Mouse (Mus musculus) liver, postnatal 0 days (tissue): Measurements from ENCODE around the gene Gm49322. TPM values are rescaled to one million over a fixed set of nuclear protein-coding genes. Genes with fewer than 3 reads are reported as not detected.

ENCODE experiments used
- ATAC-seq: fragments of 200-750 bp; cut with Nextera tagmentation; 2 replicates; pipeline ENCODE4 v1.8.0; 2017; ENCODE audit warnings: mild to moderate bottlenecking, moderate library complexity
- DNase-seq: peaks from one replicate; pipeline ENCODE4 v3.0.0-alpha.2; 2016
- H3K27ac ChIP-seq: fragments of 300-500 bp; sonication (generic); 2 replicates; pipeline ENCODE4 v1.5.1; 2014; ENCODE audit warnings: antibody characterized with exemption, moderate library complexity, mild to moderate bottlenecking, low read depth
- H3K27me3 ChIP-seq: fragments of 300-500 bp; sonication (generic); 2 replicates; pipeline ENCODE4 v1.6.1; 2014; ENCODE audit warnings: low read length, control low read depth, mixed read lengths; ENCODE audit not compliant: insufficient read depth
- H3K36me3 ChIP-seq: fragments of 300-500 bp; sonication (generic); replicated peaks from 2 replicates; pipeline ENCODE4 v1.6.1; 2014; ENCODE audit warnings: mild to moderate bottlenecking, control low read depth, low read length, moderate library complexity, mixed read lengths; ENCODE audit not compliant: insufficient read depth
- H3K4me1 ChIP-seq: fragments of 300-500 bp; sonication (generic); 2 replicates; pipeline ENCODE4 v1.6.1; 2014; ENCODE audit warnings: antibody characterized with exemption, mild to moderate bottlenecking, control low read depth; ENCODE audit not compliant: insufficient read depth
- H3K4me2 ChIP-seq: fragments of 300-500 bp; sonication (generic); 2 replicates; pipeline ENCODE4 v1.6.1; 2014; ENCODE audit warnings: low read depth, mild to moderate bottlenecking, low read length, moderate library complexity, mixed read lengths
- H3K4me3 ChIP-seq: fragments of 300-500 bp; sonication (generic); 2 replicates; pipeline ENCODE4 v1.5.1; 2014; ENCODE audit warnings: low read depth, low read length
- H3K9ac ChIP-seq: fragments of 300-500 bp; sonication (generic); replicated peaks from 2 replicates; pipeline ENCODE4 v1.6.1; 2014; ENCODE audit warnings: mild to moderate bottlenecking, moderate library complexity
- H3K9me3 ChIP-seq: fragments of 300-500 bp; sonication (generic); 2 replicates; pipeline ENCODE4 v1.6.1; 2016; ENCODE audit warnings: mild to moderate bottlenecking, control low read depth, low read length, mixed read lengths
- CTCF ChIP-seq: sonication (generic); IDR thresholded peaks from 2 replicates; pipeline ENCODE4 v1.5.1; 2016; ENCODE audit warnings: antibody characterized with exemption, low read depth
- EP300 ChIP-seq: IDR thresholded peaks from 2 replicates; pipeline ENCODE4 v1.6.1; 2016; ENCODE audit warnings: antibody characterized with exemption, low read depth, mild to moderate bottlenecking
- WGBS: fragments of 180-500 bp; shearing (Covaris S2); extraction: QIAGEN DNeasy Blood & Tissue Kit; methylation state at CpG from one replicate; pipeline ENCODE4 v1.1.7; 2014; ENCODE audit not compliant: insufficient replicate concordance; 5-methylcytosine and 5-hydroxymethylcytosine counted together
- polyA plus RNA-seq: library from polyadenylated mRNA; unstranded; fragments of >200 nt; fragmentation: Nextera tagmentation; extraction: Ambion mirVana; gene quantifications from 2 replicates; pipeline ENCODE4 v1.2.1, GENCODE M21; 2015

The Gm49322 gene
- polyA plus RNA-seq, 1 experiment from 2014 or later = 0.52 TPM

- Histone ChIP-seq H3K4me3 (peak overlapping the region; percentile 91), H3K9ac (peak overlapping the region; percentile 93), H3K36me3 (no peaks in the 10 kb centered on the region), H3K27ac (peak overlapping the region; percentile 80), H3K27me3 (no peaks in the 10 kb centered on the region), H3K9me3 (no peaks in the 10 kb centered on the region), H3K4me1 (peaks cover 31% of the 10 kb centered on the region), H3K4me2 (peak overlapping the region; percentile 97)
- no peak for DNase-seq
- no peak for TF ChIP-seq CTCF
- 6% methylated on average over 12 of the region's 12 CpGs for WGBS
- ATAC-seq = 0 out of 2 replicates have a peak, but pooled peaks have one; percentile 2
These were observed 49.7 kb downstream of the Gm49322 start for GRCm38 (mm10) chr10:80655406-80656129.

DNA sequence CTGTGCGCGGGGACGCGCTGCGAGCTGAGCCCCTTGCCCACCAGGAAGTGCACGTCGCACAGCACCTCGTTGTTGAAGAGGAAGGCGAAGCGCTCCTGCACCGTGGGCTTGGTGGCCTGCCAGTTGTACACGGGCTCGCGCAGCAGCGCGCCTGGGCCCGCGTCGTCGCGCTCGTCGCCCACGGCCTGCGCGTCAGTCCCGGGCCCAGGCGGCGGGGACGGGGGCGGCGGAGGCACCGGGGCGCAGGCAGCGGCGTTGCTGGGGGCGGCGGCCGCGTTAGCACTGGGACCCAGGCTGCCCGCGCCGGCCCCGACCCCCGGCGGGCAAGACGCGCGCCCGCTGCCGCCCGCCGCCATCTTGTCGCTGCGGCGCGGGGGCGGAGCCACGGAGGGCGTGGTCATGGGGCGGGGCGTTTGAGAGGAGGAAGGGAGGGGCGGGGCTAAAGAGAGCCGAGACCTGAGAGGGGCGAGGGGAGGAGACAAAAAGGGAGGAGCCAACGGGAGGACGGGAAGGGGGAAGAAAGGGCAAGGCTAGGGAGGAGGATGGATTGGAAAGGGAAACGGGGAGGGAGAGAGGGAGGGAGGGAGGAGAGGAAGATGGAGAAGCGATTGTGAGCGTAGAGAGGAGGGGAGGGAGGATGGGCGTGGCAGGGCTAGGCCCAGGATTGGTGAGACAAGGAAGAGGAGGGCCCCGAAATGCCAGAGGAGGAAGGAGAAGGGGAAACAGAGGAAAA lies 50.5 kb downstream of the Gm49322 start:
- DNase-seq = peak; percentile 99
- H3K27me3 ChIP-seq = no peaks in the 10 kb centered on the region
- peak; percentile 84 for ATAC-seq
- 1% methylated on average over 52 of the region's 72 CpGs for WGBS
- peak overlapping the region; percentile 93 for H3K9ac ChIP-seq
- TF ChIP-seq EP300 = no peak
- TF ChIP-seq CTCF = no peak
- peak overlapping the region; percentile 82 for H3K27ac ChIP-seq
- peak overlapping the region; percentile 97 for H3K4me2 ChIP-seq
- H3K4me1 ChIP-seq = peaks cover 31% of the 10 kb centered on the region
- H3K36me3 ChIP-seq = no peaks in the 10 kb centered on the region
- H3K4me3 ChIP-seq = peak overlapping the region; percentile 91
- no peaks in the 10 kb centered on the region for H3K9me3 ChIP-seq

DNA sequence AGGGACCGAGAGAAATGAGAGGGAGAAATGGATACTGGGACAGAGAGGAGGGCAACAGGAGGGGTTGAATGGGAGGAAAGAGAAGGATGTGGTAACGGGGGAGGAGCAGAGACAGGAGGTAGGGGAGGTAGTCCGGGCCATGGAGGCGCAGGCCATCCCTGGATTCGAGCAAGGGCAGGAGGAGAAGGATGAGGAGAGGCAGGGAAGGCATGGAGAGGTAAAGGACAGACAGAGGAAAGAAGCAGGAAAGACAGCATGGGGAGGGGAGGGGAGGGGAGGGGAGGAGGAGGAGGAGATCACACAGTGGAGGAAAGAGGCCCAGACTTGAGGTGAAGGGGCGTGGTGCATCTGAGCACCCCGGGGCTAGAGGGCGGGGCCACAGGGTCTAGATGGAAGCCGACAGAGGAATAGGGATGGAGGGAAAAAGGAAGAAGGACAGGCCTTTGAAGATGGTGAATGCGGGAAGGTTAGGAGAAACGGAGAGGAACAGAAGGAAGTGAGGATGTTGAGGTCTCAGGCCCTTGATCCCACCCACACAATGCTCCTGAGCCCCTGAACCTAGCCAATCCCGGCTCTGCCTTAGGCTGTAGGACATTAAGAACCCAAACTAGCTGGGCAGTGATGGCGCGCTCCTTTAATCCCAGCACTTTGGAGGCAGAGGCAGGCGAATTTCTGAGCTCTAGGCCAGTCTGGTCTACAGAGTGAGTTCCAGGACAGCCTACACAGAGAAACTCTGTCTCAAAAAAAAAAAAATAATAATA lies 51.2 kb downstream of the Gm49322 start, which contains the start of gene Btbd2:
Btbd2 (minus strand) TSS at position 209 of the 761 bp plus-strand sequence.
- WGBS = 34% methylated on average over 15 of the region's 15 CpGs
- H3K4me1 ChIP-seq = peaks cover 31% of the 10 kb centered on the region

GRCm38 (mm10) chr10:80658194-80658840 lies 52.5 kb downstream of the Gm49322 start:
- WGBS = 72% methylated on average over 14 of the region's 14 CpGs
- ATAC-seq = no peak
- H3K4me1 ChIP-seq = peaks cover 36% of the 10 kb centered on the region

More for the DNA sequence above, 51.2 kb downstream of the Gm49322 start, which contains the start of gene Btbd2:
- peak; percentile 63 for DNase-seq
- Histone ChIP-seq H3K4me2 (peak within 1 kb of the TSS; percentile 97), H3K36me3 (no peaks in the 10 kb centered on the region), H3K27me3 (no peaks in the 10 kb centered on the region), H3K4me3 (peak within 1 kb of the TSS; percentile 91), H3K9ac (peak within 1 kb of the TSS; percentile 93), H3K9me3 (no peaks in the 10 kb centered on the region), H3K27ac (peak within 1 kb of the TSS; percentile 82)
- no peak for TF ChIP-seq CTCF
- TF ChIP-seq EP300 = no peak
- peak; percentile 7 for ATAC-seq

GRCm38 (mm10) chr10:80658841-80659202 lies 53.0 kb downstream of the Gm49322 start:
- Histone ChIP-seq H3K36me3 (no peaks in the 10 kb centered on the region), H3K9me3 (no peaks in the 10 kb centered on the region), H3K4me1 (peaks cover 41% of the 10 kb centered on the region), H3K4me3 (no peak overlapping the region; the same call in 1 of the 2 replicates), H3K27ac (peak overlapping the region; percentile 67), H3K27me3 (no peaks in the 10 kb centered on the region), H3K4me2 (peak overlapping the region; percentile 65), H3K9ac (0 out of 2 replicates have a peak overlapping the region, but pooled peaks have one; percentile 1)
- 47% methylated on average over 4 of the region's 4 CpGs for WGBS
- no peak for TF ChIP-seq CTCF
- TF ChIP-seq EP300 = no peak
- ATAC-seq = 0 out of 2 replicates have a peak, but pooled peaks have one; percentile 18
- no peak for DNase-seq

More at GRCm38 (mm10) chr10:80658194-80658840, 52.5 kb downstream of the Gm49322 start:
- Histone ChIP-seq H3K9me3 (no peaks in the 10 kb centered on the region), H3K4me3 (no peak overlapping the region), H3K4me2 (peak overlapping the region; percentile 65), H3K36me3 (no peaks in the 10 kb centered on the region), H3K9ac (0 out of 2 replicates have a peak overlapping the region, but pooled peaks have one; percentile 1), H3K27ac (0 out of 2 replicates have a peak overlapping the region, but pooled peaks have one; percentile 22), H3K27me3 (no peaks in the 10 kb centered on the region)
- no peak for TF ChIP-seq CTCF
- no peak for TF ChIP-seq EP300
- no peak for DNase-seq
